Mouse (Mus musculus) erythroblast, embryonic 14.5 days (primary cell): ENCODE data around the gene Adnp.

Experiments used
- GATA1 ChIP-seq: IDR thresholded peaks from 2 replicates; pipeline ENCODE4 v1.6.1; 2012; ENCODE audit warnings: low read length, inconsistent platforms, mixed read lengths
- TAL1 ChIP-seq: IDR thresholded peaks from 3 replicates; pipeline ENCODE4 v1.6.1; 2012; ENCODE audit warnings: low read length, inconsistent platforms, mixed read lengths

GRCm38 (mm10) chr2:168154090-168154881, 52.6 kb downstream of the Adnp start:
- TF ChIP-seq GATA1 (no peak), TAL1 (no peak)
